Mouse (Mus musculus) 3134 (cell line): ENCODE measurements around the gene Zfp106.

ENCODE experiments used
- DNase-seq: peaks from one replicate; pipeline ENCODE4 v3.0.0-alpha.2; 2011; ENCODE audit warnings: low spot score; ENCODE audit not compliant: insufficient read length; ENCODE audit errors: extremely low read depth

Zfp106 gene

GRCm38 (mm10) chr2:120478600-120478999 is 85.0 kb downstream of the Zfp106 start:
- DNase-seq = peak; percentile 50

- no peak for DNase-seq
These were observed 87.2 kb downstream of the Zfp106 start for GRCm38 (mm10) chr2:120476277-120477087.

- DNase-seq = no peak
These were observed 92.8 kb downstream of the Zfp106 start for GRCm38 (mm10) chr2:120470856-120471255.

- DNase-seq = no peak
These were observed 93.9 kb downstream of the Zfp106 start for GRCm38 (mm10) chr2:120469715-120470114.

GRCm38 (mm10) chr2:120469220-120469619 is 94.4 kb downstream of the Zfp106 start:
- no peak for DNase-seq

GRCm38 (mm10) chr2:120468011-120468410 is 95.6 kb downstream of the Zfp106 start:
- no peak for DNase-seq

GRCm38 (mm10) chr2:120465397-120465785 is 98.3 kb downstream of the Zfp106 start:
- DNase-seq = no peak

GRCm38 (mm10) chr2:120464732-120465396 is 98.8 kb downstream of the Zfp106 start:
- no peak for DNase-seq

- no peak for DNase-seq
These were observed 99.6 kb downstream of the Zfp106 start for GRCm38 (mm10) chr2:120464091-120464490.

- DNase-seq = no peak
These were observed 100.3 kb downstream of the Zfp106 start for GRCm38 (mm10) chr2:120463328-120463727.

GRCm38 (mm10) chr2:120460216-120460615 is 103.4 kb downstream of the Zfp106 start:
- no peak for DNase-seq
